Mouse (Mus musculus) testis, adult 2 months (tissue): ENCODE results near the gene Wdr19. TPM values are rescaled to one million over a fixed set of nuclear protein-coding genes. Genes with fewer than 3 reads are reported as not detected.

ENCODE experiments used
- H3K27ac ChIP-seq: fragments of 200-500 bp; 2 replicates; pipeline ENCODE4 v1.5.1; 2012; ENCODE audit warnings: low read depth, low read length; ENCODE audit not compliant: control insufficient read depth, insufficient read depth
- H3K27me3 ChIP-seq: fragments of 200-500 bp; 2 replicates; pipeline ENCODE4 v1.6.1; 2012; ENCODE audit warnings: mild to moderate bottlenecking, low read length, moderate library complexity; ENCODE audit not compliant: control insufficient read depth, insufficient read depth
- H3K36me3 ChIP-seq: fragments of 200-500 bp; 2 replicates; pipeline ENCODE4 v1.6.1; 2012; ENCODE audit warnings: mild to moderate bottlenecking, low read length; ENCODE audit not compliant: control insufficient read depth, insufficient read depth
- H3K4me1 ChIP-seq: fragments of 200-500 bp; 2 replicates; pipeline ENCODE4 v1.6.1; 2012; ENCODE audit warnings: low read length; ENCODE audit not compliant: control insufficient read depth, insufficient read depth
- H3K4me3 ChIP-seq: fragments of 200-500 bp; 2 replicates; pipeline ENCODE4 v1.5.1; 2012; ENCODE audit warnings: low read depth, mild to moderate bottlenecking, low read length, moderate library complexity, mixed read lengths; ENCODE audit not compliant: control insufficient read depth
- CTCF ChIP-seq: fragments of 200-500 bp; IDR thresholded peaks from 2 replicates; pipeline ENCODE4 v1.5.1; 2012; ENCODE audit warnings: low read depth, mild to moderate bottlenecking, inconsistent platforms, low read length, moderate library complexity; ENCODE audit not compliant: control insufficient read depth, insufficient read depth, insufficient replicate concordance
- POLR2A ChIP-seq: fragments of 200-500 bp; IDR thresholded peaks from 2 replicates; pipeline ENCODE4 v1.6.1; 2012; ENCODE audit warnings: low read depth, mild to moderate bottlenecking, inconsistent platforms, low read length, moderate library complexity; ENCODE audit not compliant: control insufficient read depth
- polyA plus RNA-seq: library from polyadenylated mRNA; depleted of rRNA; stranded (reverse); fragments of >200 nt; gene quantifications from 2 replicates; pipeline ENCODE4 v1.2.3, GENCODE M21; 2012; rRNA removed

The Wdr19 gene
- polyA plus RNA-seq, 1 experiment: 19.4 TPM

DNA sequence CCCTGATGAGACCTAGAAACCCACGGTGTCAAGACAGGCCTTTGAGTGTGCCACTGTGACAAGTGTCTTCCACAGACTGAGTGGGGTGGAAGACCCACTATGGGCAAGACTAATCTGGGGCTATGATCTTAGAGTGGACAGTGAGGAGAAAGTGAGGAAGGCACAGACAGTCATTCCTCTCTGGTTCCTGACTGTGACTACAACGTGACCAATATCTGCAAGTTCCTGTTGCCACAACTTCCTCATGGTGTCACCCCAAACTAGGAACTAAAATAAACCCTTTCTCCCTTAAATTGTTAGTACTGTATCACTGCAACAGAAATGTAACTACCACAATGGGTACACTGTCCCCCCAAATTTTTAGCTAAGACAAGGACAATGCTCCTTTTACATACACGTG is 109.4 kb downstream of the Wdr19 start:
- no peaks in the 10 kb centered on the region for H3K27me3 ChIP-seq
- H3K36me3 ChIP-seq: no peaks in the 10 kb centered on the region; the same call in 1 of the 2 replicates
- H3K27ac ChIP-seq: no peak overlapping the region
- TF ChIP-seq CTCF (no peak), POLR2A (no peak)
- H3K4me3 ChIP-seq: no peak overlapping the region
- no peaks in the 10 kb centered on the region for H3K4me1 ChIP-seq

Other genes starting within 250 kb of the Wdr19 start
- 0.06 and 0.10 TPM in 2 replicates for gene Tlr6, start 239.6 kb upstream of the Wdr19 start, polyA plus RNA-seq
- gene Fam114a1, start 229.6 kb upstream of the Wdr19 start, polyA plus RNA-seq: 2.1 and 3.0 TPM in 2 replicates
- 6.5 and 9.2 TPM in 2 replicates for gene Tmem156, start 107.6 kb upstream of the Wdr19 start, polyA plus RNA-seq
- gene Klhl5, start 92.2 kb upstream of the Wdr19 start, polyA plus RNA-seq: 11.1 and 13.2 TPM in 2 replicates
- 38.6 and 39.4 TPM in 2 replicates for gene Rfc1, start 136.0 kb downstream of the Wdr19 start, polyA plus RNA-seq
- 0.65 and 0.72 TPM in 2 replicates for gene Klb, start 148.6 kb downstream of the Wdr19 start, polyA plus RNA-seq
- 137 and 148 TPM in 2 replicates for gene Rpl9, start 191.7 kb downstream of the Wdr19 start, polyA plus RNA-seq
- gene Lias, start 191.8 kb downstream of the Wdr19 start, polyA plus RNA-seq: 29.5 and 32.1 TPM in 2 replicates
- 1.3 TPM in 2 replicates for gene Ugdh, start 236.3 kb downstream of the Wdr19 start, polyA plus RNA-seq